Mouse (Mus musculus) retina, postnatal 1 day (tissue): ENCODE results near the gene Csrnp1.
A peak's percentile ranks its signal among the peaks of the same experiment; 100 is the strongest.
"Not testable (repeated sequence)": the region's sequence is repeated elsewhere in the genome, so short reads cannot be mapped to it uniquely, and the experiment has no call there.

ENCODE experiments used
- DNase-seq: peaks from one replicate; pipeline ENCODE4 v3.0.0-alpha.2; 2012

Gene Csrnp1

DNA sequence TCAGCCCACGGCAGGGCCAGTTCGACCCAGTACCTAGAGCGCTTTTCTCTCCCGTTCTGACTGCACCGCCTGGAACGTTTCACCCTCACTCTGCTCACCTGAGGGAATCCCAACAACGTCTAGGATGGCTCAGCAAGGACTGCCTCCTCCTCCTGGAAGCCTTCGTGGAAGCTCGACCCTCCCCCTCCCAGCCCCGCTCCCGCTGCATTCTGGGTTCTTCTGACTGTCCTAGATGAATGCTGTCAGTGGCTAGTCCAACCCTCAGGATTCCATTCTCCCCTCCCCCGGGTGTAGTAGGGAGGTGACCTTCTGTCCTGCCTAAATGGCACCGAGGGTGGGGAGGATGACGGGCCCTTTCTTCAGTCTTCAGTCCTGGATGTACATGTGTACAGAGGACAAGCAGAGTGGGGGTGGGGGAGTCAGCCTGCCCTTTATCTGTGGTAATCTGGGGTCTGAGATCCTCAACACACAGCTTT is at the start of gene Csrnp1:
TSS of gene Csrnp1 (minus strand) at position 123 of the 476 bp plus-strand sequence.
- peak; percentile 59 for DNase-seq

GRCm38 (mm10) chr9:120032710-120033109 is 48.3 kb upstream of the Csrnp1 start:
- no peak for DNase-seq

DNA sequence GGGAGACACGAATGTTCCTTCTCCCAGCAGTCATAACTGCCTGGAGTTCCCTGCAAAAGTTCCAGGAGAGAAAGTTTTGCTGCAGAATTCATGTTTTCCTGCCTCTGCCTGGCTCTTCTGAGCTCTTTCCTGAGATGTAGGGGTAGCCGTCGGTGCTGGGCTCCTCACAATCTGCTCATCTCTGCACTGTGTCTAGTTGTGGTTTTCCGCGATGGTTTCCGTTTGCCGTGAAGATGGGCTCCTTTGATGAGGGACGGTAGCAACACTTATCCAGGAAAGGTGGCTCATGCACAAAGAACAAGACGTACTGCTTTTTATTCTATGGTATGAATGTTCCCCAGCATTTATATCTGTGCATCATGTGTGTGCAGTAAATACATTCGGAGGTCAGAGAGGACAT is 46.0 kb upstream of the Csrnp1 start:
- no peak for DNase-seq

GRCm38 (mm10) chr9:120029880-120030279 is 45.4 kb upstream of the Csrnp1 start:
- DNase-seq, result no peak

GRCm38 (mm10) chr9:120027401-120028151 is 43.1 kb upstream of the Csrnp1 start:
- DNase-seq, result peak; percentile 87

GRCm38 (mm10) chr9:120024625-120025024 is 40.2 kb upstream of the Csrnp1 start:
- DNase-seq, result no peak

DNA sequence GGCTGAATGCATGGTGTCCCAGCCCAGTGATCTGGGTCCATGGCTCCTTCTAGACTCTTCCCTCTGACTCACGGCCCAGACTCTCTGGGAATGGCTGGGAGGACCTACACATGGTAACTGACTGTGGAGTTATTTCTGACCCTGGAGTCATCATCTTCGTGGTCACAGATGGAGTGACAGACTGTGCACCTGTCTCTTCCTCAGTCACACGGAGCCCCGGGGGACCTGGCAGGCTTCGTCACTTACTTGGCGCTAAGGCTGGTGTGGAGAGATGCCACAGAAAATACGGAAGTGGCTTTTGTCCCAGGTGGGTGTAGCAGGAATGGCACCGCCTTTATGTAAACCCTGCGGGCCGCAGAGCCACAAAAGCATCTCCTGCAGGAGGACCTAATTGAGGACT is 39.7 kb upstream of the Csrnp1 start:
- no peak for DNase-seq

DNA sequence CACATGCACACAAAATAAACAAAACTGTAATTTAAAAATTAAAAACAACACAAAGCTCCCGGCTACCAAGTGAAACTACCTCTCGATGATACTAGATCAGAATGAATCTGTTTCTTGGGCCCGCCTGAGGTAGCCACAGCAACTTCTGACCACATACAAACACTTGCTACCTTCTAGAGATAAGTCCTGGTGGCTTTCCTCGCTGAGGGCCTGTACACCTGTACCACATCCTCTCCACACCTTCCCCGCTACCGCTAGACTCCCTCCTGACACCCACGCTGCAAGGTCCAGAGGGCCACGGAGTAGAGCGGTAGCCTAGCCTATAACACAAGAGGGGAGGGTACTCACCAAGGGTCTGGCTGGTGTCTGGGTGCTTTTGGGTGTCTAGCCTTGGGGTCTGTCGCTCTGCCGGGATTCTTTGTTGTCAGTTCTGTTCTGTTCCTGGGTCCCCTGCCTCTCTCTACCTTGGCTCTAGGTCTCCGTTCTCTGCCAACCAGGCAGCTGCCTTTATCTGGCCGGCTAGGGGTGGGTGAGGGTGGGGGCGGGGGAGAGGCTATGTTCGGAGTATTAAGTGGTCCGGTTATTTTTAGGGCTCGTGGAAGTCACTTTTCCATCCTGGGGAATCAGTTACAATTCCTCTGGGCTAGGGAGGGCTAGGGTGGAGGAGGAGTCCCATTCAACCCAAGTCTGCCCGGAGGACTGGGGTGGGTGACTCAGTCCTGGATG is 38.8 kb upstream of the Csrnp1 start, which contains the start of gene Xirp1:
TSS of gene Xirp1 (minus strand) at position 513 of the 726 bp plus-strand sequence.
- DNase-seq, result no peak

DNA sequence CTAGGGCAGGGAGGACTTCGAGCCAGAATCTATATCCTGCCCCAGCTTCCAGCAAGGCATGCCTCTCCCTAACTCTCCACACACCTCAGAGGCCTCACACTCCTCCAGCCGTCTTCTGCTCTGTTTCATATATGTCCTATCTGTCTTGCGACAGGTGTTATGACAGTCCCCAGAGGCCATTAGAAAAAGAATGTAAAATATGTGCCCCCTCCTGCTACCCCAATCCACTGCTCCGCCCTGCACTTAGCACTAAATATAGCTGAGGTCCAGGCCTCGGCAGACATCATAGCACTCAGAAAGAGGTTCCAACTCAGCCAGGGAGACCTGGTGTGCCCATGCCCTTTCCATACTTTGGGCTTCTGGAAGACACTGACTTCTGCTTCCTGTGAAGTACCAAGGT is 36.7 kb upstream of the Csrnp1 start:
- no peak for DNase-seq

DNA sequence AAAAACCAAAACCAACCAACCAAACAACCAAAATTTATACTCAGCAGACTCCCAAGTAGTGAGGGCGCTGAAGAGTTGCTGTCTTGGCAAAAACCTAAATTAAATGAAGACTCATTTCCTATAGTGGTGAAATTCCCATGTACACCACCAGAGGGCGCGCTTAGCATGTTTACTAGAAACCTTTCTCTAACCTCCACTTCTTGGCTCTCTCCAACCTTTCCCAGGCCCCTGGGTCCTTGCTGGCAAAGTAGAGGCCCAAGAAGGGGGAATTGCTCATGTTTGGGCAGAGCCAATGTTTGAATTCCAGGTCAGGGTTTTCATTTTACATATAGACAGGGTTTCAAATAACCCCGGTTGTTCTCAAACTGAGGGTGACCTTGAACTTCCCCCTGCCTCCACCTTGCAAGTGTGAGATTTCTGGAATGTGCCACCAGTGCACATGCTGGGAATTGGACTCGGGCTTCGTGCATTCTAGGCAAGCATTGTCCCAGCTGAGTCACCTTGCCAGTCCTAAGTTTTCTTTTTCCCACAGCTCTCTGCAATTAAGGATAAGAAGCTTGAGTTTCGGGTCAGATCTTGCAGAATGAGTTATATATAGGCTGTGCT is 35.9 kb upstream of the Csrnp1 start:
- DNase-seq, result peak; percentile 82

DNA sequence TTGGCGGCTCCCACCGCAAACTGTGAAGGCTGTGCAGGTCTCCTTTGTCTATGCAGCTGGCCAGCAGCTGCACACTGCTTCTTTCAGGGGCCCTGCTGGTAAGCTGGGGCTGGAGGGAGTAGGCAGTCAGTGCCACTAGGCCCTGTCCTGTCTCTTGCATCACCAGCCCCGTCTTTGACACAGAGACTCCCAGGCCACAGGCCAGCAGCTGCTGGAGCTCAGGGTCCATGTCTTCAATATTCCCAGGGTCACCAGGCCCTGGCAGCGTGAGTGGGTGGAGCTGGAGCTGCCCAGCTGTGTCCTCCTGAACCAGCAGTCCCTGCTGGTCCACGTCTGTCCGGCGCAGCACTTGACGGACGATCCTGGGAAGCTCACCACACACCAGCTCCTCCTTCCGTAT is 32.5 kb upstream of the Csrnp1 start:
- DNase-seq, result no peak

GRCm38 (mm10) chr9:120014828-120015227 is 30.4 kb upstream of the Csrnp1 start:
- no peak for DNase-seq

- DNase-seq, result no peak
Observed at GRCm38 (mm10) chr9:120013251-120013820, 28.9 kb upstream of the Csrnp1 start.

GRCm38 (mm10) chr9:120012781-120013180 is 28.3 kb upstream of the Csrnp1 start:
- no peak for DNase-seq

- DNase-seq, result not testable (repeated sequence)
Observed at GRCm38 (mm10) chr9:120012161-120012560, 27.7 kb upstream of the Csrnp1 start.

- DNase-seq, result peak; percentile 90
Observed at GRCm38 (mm10) chr9:120011533-120011932, 27.1 kb upstream of the Csrnp1 start.

GRCm38 (mm10) chr9:120010781-120011511 is 26.5 kb upstream of the Csrnp1 start:
- peak; percentile 96 for DNase-seq

GRCm38 (mm10) chr9:120009871-120010270 is 25.4 kb upstream of the Csrnp1 start:
- DNase-seq, result no peak

DNA sequence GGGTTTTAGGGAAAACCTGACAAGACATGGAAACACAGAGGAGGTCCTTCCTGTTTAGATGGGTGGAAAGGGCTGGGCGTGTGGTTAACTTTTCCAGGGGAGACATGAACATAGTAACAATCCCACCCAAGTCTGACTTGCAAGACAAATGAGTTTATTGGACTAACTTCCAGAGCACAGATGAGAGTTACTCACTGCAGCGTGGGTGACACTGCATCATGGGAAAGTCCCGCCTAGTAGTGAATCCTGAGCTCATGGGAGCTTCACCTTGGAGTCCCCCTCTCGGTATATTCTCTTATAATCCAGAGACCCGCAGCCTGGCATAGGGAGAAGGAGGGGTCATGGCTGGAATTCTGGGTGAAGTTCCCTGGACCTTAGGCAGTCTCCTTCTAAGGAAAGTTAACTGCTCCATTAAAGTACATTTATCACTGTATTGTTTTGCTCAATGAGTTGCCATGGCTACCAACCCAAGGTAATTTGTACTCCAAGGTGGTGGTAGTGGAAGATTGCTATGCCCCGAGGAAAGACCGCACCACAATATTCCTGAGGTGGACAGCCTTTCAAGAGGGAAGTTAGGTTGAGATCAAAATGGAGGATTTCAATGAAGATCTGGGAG is 24.9 kb upstream of the Csrnp1 start:
- DNase-seq, result no peak

GRCm38 (mm10) chr9:120007833-120008232 is 23.4 kb upstream of the Csrnp1 start:
- no peak for DNase-seq

- no peak for DNase-seq
Observed at GRCm38 (mm10) chr9:120005936-120006335, 21.5 kb upstream of the Csrnp1 start.

DNA sequence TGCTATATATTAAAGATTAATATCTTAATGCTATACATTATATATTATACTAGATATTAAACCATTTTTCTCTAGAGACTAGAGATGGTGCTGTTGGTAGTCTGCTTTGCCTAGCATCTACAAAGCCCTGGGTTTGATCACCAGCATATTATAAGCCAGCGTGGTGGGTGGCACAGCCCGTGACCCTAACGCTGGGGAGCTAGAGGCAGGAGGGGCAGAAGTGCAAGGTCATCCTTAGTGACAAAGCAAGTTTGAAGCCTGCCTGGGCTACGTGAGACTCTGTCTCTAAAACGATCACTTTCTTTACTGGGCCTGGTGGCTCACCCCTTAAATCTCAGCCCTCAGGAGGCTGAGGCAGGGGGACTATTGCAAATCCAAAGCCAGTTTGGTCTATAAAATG is 18.4 kb upstream of the Csrnp1 start:
- DNase-seq, result no peak
